ENCODE assay signal across 31 mouse cellular contexts in the genomic region with DNA sequence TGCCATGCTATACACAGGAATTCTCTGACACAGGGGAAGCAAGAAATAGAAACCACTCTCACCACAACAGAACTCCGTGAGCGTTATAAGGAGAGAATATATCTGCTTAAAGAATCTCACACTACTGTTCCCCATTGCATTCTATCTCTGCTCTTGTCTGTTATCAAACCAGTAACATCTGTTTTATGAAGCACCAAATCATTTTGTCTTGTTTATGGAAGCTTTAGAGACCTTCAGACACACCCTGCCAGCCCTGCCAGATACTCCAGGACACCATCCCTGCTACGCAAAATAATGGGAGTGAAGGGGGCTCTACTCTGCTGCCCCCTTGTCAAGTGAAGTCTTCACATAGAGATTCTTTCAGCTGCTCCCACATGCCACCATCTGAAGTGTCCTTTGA.
DNase-seq lines count a peak whose midpoint lies in the region; ATAC-seq and TF ChIP-seq lines count a peak whose summit lies in the region.
"Had no signal": no experiment of that assay in that cellular context is flagged by ENCODE, and none has a peak within 500 bp of the region (broad histone marks: within the 10 kb centered on the region; RNA-seq: fewer than 3 reads in every experiment).

No protein-coding gene starts in this region.

- H3K36me3 ChIP-seq in heart, embryonic 12.5 days, result no peaks in the 10 kb centered on the region
- H3K36me3 ChIP-seq in heart, embryonic 10.5 days, result no peaks in the 10 kb centered on the region
- H3K36me3 ChIP-seq in heart, postnatal 0 days (replicated peaks; ENCODE audit: control insufficient read depth, insufficient read depth, low read length), result no peaks in the 10 kb centered on the region
- no peaks in the 10 kb centered on the region for H3K36me3 ChIP-seq in MEL (ENCODE audit: control insufficient read depth in 1 of 2, insufficient read depth in 2 of 2, low read length in 2 of 2)
- no peaks in the 10 kb centered on the region for H3K36me3 ChIP-seq in limb, embryonic 10.5 days
- H3K36me3 ChIP-seq: embryonic facial prominence, embryonic 10.5 days; embryonic facial prominence, embryonic 15.5 days; forebrain, embryonic 12.5 days; hindbrain, embryonic 13.5 days; limb, embryonic 15.5 days; liver, embryonic 13.5 days; midbrain, embryonic 10.5 days; midbrain, embryonic 15.5 days; stomach, embryonic 15.5 days had no signal

- no peak for DNase-seq in heart, embryonic 10.5 days (ENCODE audit: low spot score)
- DNase-seq in heart, postnatal 0 days (ENCODE audit: low spot score), result no peak
- no peak for DNase-seq in heart, postnatal 4 days
- DNase-seq in MEL (ENCODE audit: low read depth, low spot score), result peak; percentile 17
- peak; percentile 40 for DNase-seq in lung, postnatal 36 days
- no peak for DNase-seq in limb, embryonic 10.5 days (ENCODE audit: low spot score)
- DNase-seq: adrenal gland, postnatal 10 days; B cell, adult 2 months; cerebellum, adult 8-10 months; cerebellum, postnatal 25 days; forebrain, postnatal 0 days; gastrocnemius, postnatal 36 days; heart, postnatal 14 days; kidney, adult 8-10 months; kidney, postnatal 10 days; layer of hippocampus, postnatal 36 days; left cerebral cortex, postnatal 4 days; liver, embryonic 13.5 days; lung, embryonic 14.5 days; right cerebral cortex, postnatal 25 days; thymus, postnatal 25 days had no signal

- no peaks in the 10 kb centered on the region for H3K79me2 ChIP-seq in MEL (ENCODE audit: control insufficient read depth, insufficient read depth, low read length, poor library complexity)

- H3K4me1 ChIP-seq in heart, embryonic 12.5 days (replicated peaks), result no peaks in the 10 kb centered on the region
- no peaks in the 10 kb centered on the region for H3K4me1 ChIP-seq in heart, embryonic 10.5 days
- H3K4me1 ChIP-seq in heart, postnatal 0 days (ENCODE audit: control insufficient read depth, insufficient read depth), result no peaks in the 10 kb centered on the region
- H3K4me1 ChIP-seq in MEL (ENCODE audit: control insufficient read depth in 1 of 2, insufficient read depth in 2 of 2, low read length in 2 of 2), result 0 out of 4 replicates have a peak, but pooled peaks cover 0 to 5% of the 10 kb centered on the region in 2 experiments
- H3K4me1 ChIP-seq in limb, embryonic 10.5 days, result no peaks in the 10 kb centered on the region
- H3K4me1 ChIP-seq: embryonic facial prominence, embryonic 10.5 days; embryonic facial prominence, embryonic 15.5 days; forebrain, embryonic 12.5 days; limb, embryonic 15.5 days; liver, embryonic 13.5 days; midbrain, embryonic 10.5 days; stomach, embryonic 15.5 days had no signal

- no peak for TF ChIP-seq POLR2A in MEL (IDR thresholded peaks at IDR 0.05; ENCODE audit: control insufficient read depth in 1 of 2, insufficient read depth in 1 of 2, low read depth in 1 of 2, low read length in 2 of 2, poor library complexity in 1 of 2)

- no peak for ATAC-seq in heart, embryonic 12.5 days (ENCODE audit: insufficient number of reproducible peaks, low FRiP score)
- no peak for ATAC-seq in heart, postnatal 0 days (ENCODE audit: insufficient read depth, low read depth)
- ATAC-seq: forebrain, postnatal 0 days; intestine, embryonic 16.5 days; midbrain, embryonic 15.5 days had no signal

- no peak overlapping the region for H3K27ac ChIP-seq in heart, embryonic 12.5 days (ENCODE audit: poor library complexity, severe bottlenecking)
- no peak overlapping the region for H3K27ac ChIP-seq in heart, embryonic 10.5 days
- H3K27ac ChIP-seq in heart, postnatal 0 days (ENCODE audit: low read depth), result no peak overlapping the region
- H3K27ac ChIP-seq in MEL (ENCODE audit: control insufficient read depth, low read depth, low read length), result no peak overlapping the region
- no peak overlapping the region for H3K27ac ChIP-seq in limb, embryonic 10.5 days
- H3K27ac ChIP-seq: embryonic facial prominence, embryonic 10.5 days; embryonic facial prominence, embryonic 15.5 days; forebrain, embryonic 12.5 days; hindbrain, embryonic 13.5 days; limb, embryonic 15.5 days; liver, embryonic 13.5 days; midbrain, embryonic 10.5 days; midbrain, embryonic 15.5 days; stomach, embryonic 15.5 days had no signal

- no peak for TF ChIP-seq EP300 in heart, postnatal 0 days (IDR thresholded peaks at IDR 0.05; ENCODE audit: low read depth)
- peak in 1 of 2 experiments; percentile 34; a peak in 1 of 4 replicates for TF ChIP-seq EP300 in MEL (IDR thresholded peaks at IDR 0.05; ENCODE audit: low read depth in 1 of 2, low read length in 2 of 2)

- H3K4me3 ChIP-seq in heart, embryonic 12.5 days, result peak overlapping the region; percentile 19
- H3K4me3 ChIP-seq in heart, embryonic 10.5 days, result no peak overlapping the region
- peak overlapping the region; percentile 27 for H3K4me3 ChIP-seq in heart, postnatal 0 days (ENCODE audit: low read depth, low read length)
- no peak overlapping the region for H3K4me3 ChIP-seq in MEL (ENCODE audit: control insufficient read depth in 1 of 2, insufficient read depth in 1 of 2, low read depth in 2 of 2, low read length in 2 of 2)
- H3K4me3 ChIP-seq in limb, embryonic 10.5 days, result no peak overlapping the region
- H3K4me3 ChIP-seq: embryonic facial prominence, embryonic 10.5 days; embryonic facial prominence, embryonic 15.5 days; forebrain, embryonic 12.5 days; hindbrain, embryonic 13.5 days; limb, embryonic 15.5 days; liver, embryonic 13.5 days; midbrain, embryonic 10.5 days; midbrain, embryonic 15.5 days; stomach, embryonic 15.5 days had no signal

- no peak for TF ChIP-seq RAD21 in MEL (IDR thresholded peaks at IDR 0.05; ENCODE audit: low read depth, low read length)

- H3K9me3 ChIP-seq in heart, embryonic 12.5 days (replicated peaks), result no peaks in the 10 kb centered on the region
- H3K9me3 ChIP-seq in heart, embryonic 10.5 days, result no peaks in the 10 kb centered on the region
- H3K9me3 ChIP-seq in heart, postnatal 0 days (replicated peaks; ENCODE audit: control insufficient read depth, low read length), result no peaks in the 10 kb centered on the region
- no peaks in the 10 kb centered on the region for H3K9me3 ChIP-seq in MEL (replicated peaks; ENCODE audit: insufficient read depth, low read length)
- H3K9me3 ChIP-seq in limb, embryonic 10.5 days (replicated peaks), result no peaks in the 10 kb centered on the region
- H3K9me3 ChIP-seq: embryonic facial prominence, embryonic 10.5 days; embryonic facial prominence, embryonic 15.5 days; forebrain, embryonic 12.5 days; hindbrain, embryonic 13.5 days; limb, embryonic 15.5 days; liver, embryonic 13.5 days; midbrain, embryonic 10.5 days; midbrain, embryonic 15.5 days; stomach, embryonic 15.5 days had no signal

- H3K27me3 ChIP-seq in heart, embryonic 12.5 days (replicated peaks), result no peaks in the 10 kb centered on the region
- H3K27me3 ChIP-seq in heart, embryonic 10.5 days (ENCODE audit: insufficient read depth, poor library complexity, severe bottlenecking), result no peaks in the 10 kb centered on the region
- no peaks in the 10 kb centered on the region for H3K27me3 ChIP-seq in heart, postnatal 0 days (ENCODE audit: control insufficient read depth, insufficient read depth, low read length)
- H3K27me3 ChIP-seq in MEL (ENCODE audit: control insufficient read depth in 1 of 2, insufficient read depth in 2 of 2, low read length in 2 of 2), result no peaks in the 10 kb centered on the region
- H3K27me3 ChIP-seq in limb, embryonic 10.5 days (ENCODE audit: low read depth, poor library complexity, severe bottlenecking), result no peaks in the 10 kb centered on the region
- H3K27me3 ChIP-seq: embryonic facial prominence, embryonic 15.5 days; forebrain, embryonic 12.5 days; hindbrain, embryonic 13.5 days; limb, embryonic 15.5 days; liver, embryonic 13.5 days; midbrain, embryonic 15.5 days; stomach, embryonic 15.5 days had no signal

- 41% methylated on average over 3 of the region's 3 CpGs for WGBS in heart, embryonic 12.5 days
- 69% methylated on average over 3 of the region's 3 CpGs for WGBS in heart, embryonic 10.5 days
- 20% methylated on average over 3 of the region's 3 CpGs for WGBS in heart, postnatal 0 days
- 79% methylated on average over 3 of the region's 3 CpGs for WGBS in limb, embryonic 10.5 days

- H3K4me2 ChIP-seq in heart, embryonic 12.5 days, result peak overlapping the region; percentile 48
- H3K4me2 ChIP-seq in heart, postnatal 0 days (ENCODE audit: low read depth, low read length), result peak overlapping the region; percentile 50
- H3K4me2 ChIP-seq: embryonic facial prominence, embryonic 15.5 days; forebrain, embryonic 12.5 days; hindbrain, embryonic 13.5 days; limb, embryonic 15.5 days; liver, embryonic 13.5 days; lung, embryonic 14.5 days; midbrain, embryonic 15.5 days; stomach, embryonic 15.5 days had no signal

- no peak for TF ChIP-seq CTCF in heart, postnatal 0 days (IDR thresholded peaks at IDR 0.05; ENCODE audit: low read depth)
- no peak for TF ChIP-seq CTCF in MEL (IDR thresholded peaks at IDR 0.05 in 2 of 3, conservative IDR thresholded peaks at IDR 0.05 in 1 of 3; ENCODE audit: control insufficient read depth in 1 of 3, insufficient read depth in 1 of 3, low read depth in 2 of 3, low read length in 3 of 3, poor library complexity in 1 of 3, severe bottlenecking in 1 of 3)

- no peak overlapping the region for H3K9ac ChIP-seq in heart, embryonic 12.5 days
- H3K9ac ChIP-seq in heart, postnatal 0 days (replicated peaks; ENCODE audit: low read depth, low read length), result peak overlapping the region; percentile 45; the same call in 1 of the 2 replicates
- no peak overlapping the region for H3K9ac ChIP-seq in MEL (ENCODE audit: control insufficient read depth, low read depth, low read length, poor library complexity, severe bottlenecking)
- H3K9ac ChIP-seq: embryonic facial prominence, embryonic 15.5 days; forebrain, embryonic 12.5 days; forebrain, postnatal 0 days; hindbrain, embryonic 13.5 days; limb, embryonic 15.5 days; liver, embryonic 13.5 days; lung, embryonic 14.5 days; midbrain, embryonic 15.5 days; stomach, embryonic 15.5 days had no signal

TF ChIP-seq in MEL, 35 proteins besides CTCF, POLR2A, EP300 and RAD21:
- TF ChIP-seq ZMIZ1 (IDR thresholded peaks at IDR 0.05; ENCODE audit: low read depth, low read length) (no peak), GATA1 (IDR thresholded peaks at IDR 0.05; ENCODE audit: low read depth, low read length) (0 out of 2 replicates have a peak, but pooled peaks have one; percentile 5), USF1 (IDR thresholded peaks at IDR 0.05; ENCODE audit: low read depth, low read length) (no peak), USF2 (IDR thresholded peaks at IDR 0.05; ENCODE audit: borderline replicate concordance in 1 of 2, insufficient read depth in 1 of 2, low read depth in 1 of 2, low read length in 2 of 2) (no peak), BHLHE40 (IDR thresholded peaks at IDR 0.05; ENCODE audit: borderline replicate concordance, low read depth, low read length) (no peak), MEF2A (IDR thresholded peaks at IDR 0.05; ENCODE audit: extremely low read depth, insufficient replicate concordance, low read depth, low read length, poor library complexity, severe bottlenecking) (no peak)

Comparison
In these comparisons a context has a peak if more than half of its experiments do, and no peak if none do; other contexts are left out.
1. H3K4me3 ChIP-seq: peak in heart, embryonic 12.5 days (single experiment) and heart, postnatal 0 days (single experiment); none in heart, embryonic 10.5 days (single experiment), MEL (0 of 2) and limb, embryonic 10.5 days (single experiment).
2. DNase-seq: peak in MEL (single experiment) and lung, postnatal 36 days (single experiment); none in heart, embryonic 10.5 days (single experiment), heart, postnatal 0 days (single experiment), heart, postnatal 4 days (single experiment) and limb, embryonic 10.5 days (single experiment).